8 mouse cellular contexts compared by ENCODE assay signal in the genomic region with DNA sequence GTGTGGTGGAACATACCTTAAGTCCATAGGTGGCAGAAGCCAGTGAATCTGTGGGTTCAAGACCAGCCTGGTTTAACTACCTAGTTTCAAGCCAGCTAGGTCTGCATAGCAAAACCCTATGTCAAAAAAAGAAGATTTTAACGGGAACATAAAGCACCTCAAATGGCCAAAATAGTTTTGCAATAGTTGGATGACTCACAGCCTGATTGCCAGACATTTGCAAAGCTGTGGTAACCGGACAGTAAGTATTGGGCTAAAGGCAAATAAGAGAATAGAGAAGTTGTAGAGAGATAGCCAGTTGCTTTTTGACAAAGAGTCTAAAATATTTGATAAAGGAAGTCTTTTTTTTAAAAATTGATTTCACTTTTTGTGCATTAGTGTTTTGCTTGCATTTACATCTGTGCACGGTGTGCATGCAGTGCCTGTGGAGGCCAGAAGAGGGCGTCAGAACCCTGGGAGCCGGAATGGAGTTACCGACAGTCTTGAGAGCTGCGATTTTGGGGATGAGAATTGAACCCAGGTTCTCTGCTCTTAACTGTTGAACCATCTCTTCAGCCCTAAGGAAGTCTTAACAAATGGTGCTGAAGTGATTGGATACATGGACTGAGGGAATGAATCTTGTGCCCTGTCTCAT. TPM values are rescaled to one million over a fixed set of nuclear protein-coding genes. Genes with fewer than 3 reads are reported as not detected.
DNase-seq lines count a peak whose midpoint lies in the region; ATAC-seq and TF ChIP-seq lines count a peak whose summit lies in the region.

A gene (minus strand): TSS at position 75 of the 634 bp plus-strand sequence.

- no peak within 1 kb of the TSS for H3K9ac ChIP-seq in heart, embryonic 11.5 days (ENCODE audit: low read depth, low read length)
- H3K9ac ChIP-seq in lung, postnatal 0 days (replicated peaks; ENCODE audit: low read depth): no peak within 1 kb of the TSS
- H3K9ac ChIP-seq in stomach, embryonic 16.5 days (ENCODE audit: low read length): no peak within 1 kb of the TSS

- peaks cover 17% of the 10 kb centered on the region; the same call in 1 of the 2 replicates for H3K4me1 ChIP-seq in heart, embryonic 11.5 days (ENCODE audit: control insufficient read depth, insufficient read depth, low read length)
- peaks cover 11% of the 10 kb centered on the region; the same call in 1 of the 2 replicates for H3K4me1 ChIP-seq in lung, postnatal 0 days (ENCODE audit: insufficient read depth, low read depth, low read length)
- H3K4me1 ChIP-seq in stomach, embryonic 16.5 days (ENCODE audit: control insufficient read depth, insufficient read depth, low read length): no peaks in the 10 kb centered on the region; the same call in 1 of the 2 replicates

- peak; percentile 73 for TF ChIP-seq EP300 in lung, postnatal 0 days (IDR thresholded peaks at IDR 0.05)

- 24% methylated on average over 7 of the region's 7 CpGs for WGBS in heart, embryonic 11.5 days (ENCODE audit: insufficient replicate concordance)
- 44% methylated on average over 7 of the region's 7 CpGs for WGBS in large intestine, adult 2 months
- WGBS in lung, postnatal 0 days: 18% methylated on average over 7 of the region's 7 CpGs
- 28% methylated on average over 7 of the region's 7 CpGs for WGBS in stomach, embryonic 16.5 days

- no peaks in the 10 kb centered on the region for H3K36me3 ChIP-seq in heart, embryonic 11.5 days (ENCODE audit: control insufficient read depth, insufficient read depth, low read length)
- H3K36me3 ChIP-seq in lung, postnatal 0 days (ENCODE audit: insufficient read depth, low read length): no peaks in the 10 kb centered on the region
- no peaks in the 10 kb centered on the region for H3K36me3 ChIP-seq in stomach, embryonic 16.5 days (ENCODE audit: control insufficient read depth, insufficient read depth, low read length)

- no peak within 1 kb of the TSS for H3K4me2 ChIP-seq in heart, embryonic 11.5 days
- no peak within 1 kb of the TSS for H3K4me2 ChIP-seq in lung, postnatal 0 days (replicated peaks; ENCODE audit: low read depth, low read length)
- H3K4me2 ChIP-seq in stomach, embryonic 16.5 days (ENCODE audit: low read depth, low read length): no peak within 1 kb of the TSS

- ATAC-seq in heart, embryonic 11.5 days (replicated peaks; ENCODE audit: insufficient number of reproducible peaks, low FRiP score, low TSS enrichment): no peak
- ATAC-seq in lung, postnatal 0 days: peak; percentile 34; the same call in 1 of the 2 replicates
- ATAC-seq in stomach, embryonic 16.5 days (ENCODE audit: insufficient read depth, low FRiP score): no peak

- H3K27ac ChIP-seq in heart, embryonic 11.5 days (ENCODE audit: low read depth, low read length): no peak within 1 kb of the TSS
- no peak within 1 kb of the TSS for H3K27ac ChIP-seq in lung, postnatal 0 days (ENCODE audit: low read length)
- no peak within 1 kb of the TSS for H3K27ac ChIP-seq in stomach, embryonic 16.5 days (ENCODE audit: low read length)

- peak; percentile 45 to 79 for DNase-seq in spleen, postnatal 4 days (ENCODE audit: low spot score in 2 of 2)
- DNase-seq in spleen, postnatal 36 days (ENCODE audit: low spot score in 2 of 2): no peak
- DNase-seq in adrenal gland, postnatal 14 days: peak; percentile 56
- no peak for DNase-seq in large intestine, adult 2 months (ENCODE audit: low read depth, low spot score)
- DNase-seq in lung, postnatal 0 days (ENCODE audit: low spot score): peak; percentile 90
- DNase-seq in yolk sac, embryonic 10.5 days (ENCODE audit: low spot score): no peak

- H3K27me3 ChIP-seq in heart, embryonic 11.5 days (ENCODE audit: control insufficient read depth, insufficient read depth, low read length): peaks cover 6% of the 10 kb centered on the region; the same call in 1 of the 2 replicates
- H3K27me3 ChIP-seq in lung, postnatal 0 days (replicated peaks; ENCODE audit: insufficient read depth, low read length): no peaks in the 10 kb centered on the region
- H3K27me3 ChIP-seq in stomach, embryonic 16.5 days (ENCODE audit: control insufficient read depth, insufficient read depth, low read length): no peaks in the 10 kb centered on the region

- no peak within 1 kb of the TSS for H3K4me3 ChIP-seq in heart, embryonic 11.5 days (ENCODE audit: low read depth, low read length)
- no peak within 1 kb of the TSS for H3K4me3 ChIP-seq in lung, postnatal 0 days (ENCODE audit: low read depth, low read length)
- no peak within 1 kb of the TSS for H3K4me3 ChIP-seq in stomach, embryonic 16.5 days (replicated peaks; ENCODE audit: low read length)

- no peaks in the 10 kb centered on the region for H3K9me3 ChIP-seq in heart, embryonic 11.5 days (replicated peaks; ENCODE audit: control insufficient read depth, low read length)
- H3K9me3 ChIP-seq in lung, postnatal 0 days (ENCODE audit: low read length): no peaks in the 10 kb centered on the region
- H3K9me3 ChIP-seq in stomach, embryonic 16.5 days (replicated peaks; ENCODE audit: control insufficient read depth, low read length): no peaks in the 10 kb centered on the region

- peak; percentile 78 for TF ChIP-seq CTCF in lung, postnatal 0 days (IDR thresholded peaks at IDR 0.05)

RNA-seq across cellular contexts. Expression of the gene that starts here (rescaled TPM):
- 26.6 and 30.4 TPM in 2 replicates for total RNA-seq in adrenal gland, postnatal 14 days (2021)
- polyA plus RNA-seq in heart, embryonic 11.5 days (2014; fragmentation: Nextera tagmentation; extraction: Ambion mirVana): 14.7 and 17.3 TPM in 2 replicates
- polyA plus RNA-seq in large intestine, adult 2 months (2012; rRNA removed): 31.5 and 32.6 TPM in 2 replicates
- 25.1 and 26.4 TPM in 2 replicates for polyA plus RNA-seq in lung, postnatal 0 days (2015; fragmentation: Nextera tagmentation; extraction: Ambion mirVana)
- 17.4 and 20.7 TPM in 2 replicates for polyA plus RNA-seq in stomach, embryonic 16.5 days (2015; fragmentation: Nextera tagmentation; extraction: Ambion mirVana)

Comparison
In these comparisons a context has a peak if more than half of its experiments do, and no peak if none do; other contexts are left out.
1. DNase-seq: peak in spleen, postnatal 4 days (2 of 2), adrenal gland, postnatal 14 days (single experiment) and lung, postnatal 0 days (single experiment); none in spleen, postnatal 36 days (0 of 2), large intestine, adult 2 months (single experiment) and yolk sac, embryonic 10.5 days (single experiment).